Mouse (Mus musculus): ENCODE results near the gene Ankrd44. TPM values are rescaled to one million over a fixed set of nuclear protein-coding genes. Genes with fewer than 3 reads are reported as not detected.
A peak's percentile ranks its signal among the peaks of the same experiment; 100 is the strongest.

Gene Ankrd44
- polyA plus RNA-seq, 1 experiment, result 18.6 TPM

GRCm38 (mm10) chr1:54907066-54907639 lies 19.0 kb downstream of the Ankrd44 start:
- no peak for DNase-seq
- peaks cover 4% of the 10 kb centered on the region; the same call in 1 of the 2 replicates for H3K4me1 ChIP-seq (ENCODE audit: control insufficient read depth, insufficient read depth, low read length)
- TF ChIP-seq CTCF (IDR thresholded peaks at IDR 0.05; ENCODE audit: borderline replicate concordance, insufficient read depth, low read depth, low read length), result no peak
- TF ChIP-seq POLR2A (IDR thresholded peaks at IDR 0.05; ENCODE audit: borderline replicate concordance, insufficient read depth, low read length), result no peak
- H3K27ac ChIP-seq (ENCODE audit: insufficient read depth, low read length), result no peak overlapping the region
- H3K4me3 ChIP-seq (replicated peaks; ENCODE audit: insufficient read depth, low read depth, low read length), result no peak overlapping the region
- WGBS, result 85% methylated on average over 15 of the region's 15 CpGs
- no peaks in the 10 kb centered on the region for H3K27me3 ChIP-seq (ENCODE audit: control insufficient read depth, insufficient read depth, low read length)

GRCm38 (mm10) chr1:54906322-54906721 lies 19.9 kb downstream of the Ankrd44 start:
- WGBS, result 76% methylated on average over 8 of the region's 8 CpGs
- H3K4me1 ChIP-seq (ENCODE audit: control insufficient read depth, insufficient read depth, low read length), result peaks cover 4% of the 10 kb centered on the region; the same call in 1 of the 2 replicates
- H3K27ac ChIP-seq (ENCODE audit: insufficient read depth, low read length), result no peak overlapping the region
- no peak for TF ChIP-seq CTCF (IDR thresholded peaks at IDR 0.05; ENCODE audit: borderline replicate concordance, insufficient read depth, low read depth, low read length)
- no peaks in the 10 kb centered on the region for H3K27me3 ChIP-seq (ENCODE audit: control insufficient read depth, insufficient read depth, low read length)
- H3K4me3 ChIP-seq (replicated peaks; ENCODE audit: insufficient read depth, low read depth, low read length), result no peak overlapping the region
- DNase-seq, result no peak

- Histone ChIP-seq H3K4me3 (replicated peaks; ENCODE audit: insufficient read depth, low read depth, low read length) (no peak overlapping the region), H3K27ac (ENCODE audit: insufficient read depth, low read length) (no peak overlapping the region), H3K27me3 (ENCODE audit: control insufficient read depth, insufficient read depth, low read length) (no peaks in the 10 kb centered on the region), H3K4me1 (ENCODE audit: control insufficient read depth, insufficient read depth, low read length) (peaks cover 4% of the 10 kb centered on the region; the same call in 1 of the 2 replicates)
- no peak for DNase-seq
- WGBS, result 84% methylated on average over 7 of the region's 7 CpGs
- TF ChIP-seq POLR2A (IDR thresholded peaks at IDR 0.05; ENCODE audit: borderline replicate concordance, insufficient read depth, low read length) (no peak), CTCF (IDR thresholded peaks at IDR 0.05; ENCODE audit: borderline replicate concordance, insufficient read depth, low read depth, low read length) (no peak)
Measured at GRCm38 (mm10) chr1:54905632-54906031, 20.6 kb downstream of the Ankrd44 start.

- TF ChIP-seq POLR2A (IDR thresholded peaks at IDR 0.05; ENCODE audit: borderline replicate concordance, insufficient read depth, low read length) (no peak), CTCF (IDR thresholded peaks at IDR 0.05; ENCODE audit: borderline replicate concordance, insufficient read depth, low read depth, low read length) (no peak)
- 92% methylated on average over 2 of the region's 2 CpGs for WGBS
Measured at GRCm38 (mm10) chr1:54904165-54904564, 22.0 kb downstream of the Ankrd44 start.

GRCm38 (mm10) chr1:54902689-54903246 lies 23.4 kb downstream of the Ankrd44 start:
- no peak overlapping the region for H3K4me3 ChIP-seq (replicated peaks; ENCODE audit: insufficient read depth, low read depth, low read length)
- 88% methylated on average over 12 of the region's 12 CpGs for WGBS

More at GRCm38 (mm10) chr1:54904165-54904564, 22.0 kb downstream of the Ankrd44 start:
- Histone ChIP-seq H3K4me1 (ENCODE audit: control insufficient read depth, insufficient read depth, low read length) (peaks cover 4% of the 10 kb centered on the region; the same call in 1 of the 2 replicates), H3K27me3 (ENCODE audit: control insufficient read depth, insufficient read depth, low read length) (no peaks in the 10 kb centered on the region), H3K27ac (ENCODE audit: insufficient read depth, low read length) (no peak overlapping the region), H3K4me3 (replicated peaks; ENCODE audit: insufficient read depth, low read depth, low read length) (no peak overlapping the region)
- DNase-seq, result no peak

GRCm38 (mm10) chr1:54901084-54901483 lies 25.1 kb downstream of the Ankrd44 start:
- WGBS, result 96% methylated on average over 1 of the region's 1 CpGs

More at GRCm38 (mm10) chr1:54902689-54903246, 23.4 kb downstream of the Ankrd44 start:
- Histone ChIP-seq H3K27ac (ENCODE audit: insufficient read depth, low read length) (no peak overlapping the region), H3K27me3 (ENCODE audit: control insufficient read depth, insufficient read depth, low read length) (no peaks in the 10 kb centered on the region), H3K4me1 (ENCODE audit: control insufficient read depth, insufficient read depth, low read length) (peaks cover 10% of the 10 kb centered on the region)
- no peak for DNase-seq
- no peak for TF ChIP-seq POLR2A (IDR thresholded peaks at IDR 0.05; ENCODE audit: borderline replicate concordance, insufficient read depth, low read length)
- TF ChIP-seq CTCF (IDR thresholded peaks at IDR 0.05; ENCODE audit: borderline replicate concordance, insufficient read depth, low read depth, low read length), result no peak

GRCm38 (mm10) chr1:54899247-54899646 lies 26.9 kb downstream of the Ankrd44 start:
- no peak overlapping the region for H3K4me3 ChIP-seq (replicated peaks; ENCODE audit: insufficient read depth, low read depth, low read length)
- WGBS, result 91% methylated on average over 6 of the region's 6 CpGs
- no peak for TF ChIP-seq POLR2A (IDR thresholded peaks at IDR 0.05; ENCODE audit: borderline replicate concordance, insufficient read depth, low read length)
- TF ChIP-seq CTCF (IDR thresholded peaks at IDR 0.05; ENCODE audit: borderline replicate concordance, insufficient read depth, low read depth, low read length), result no peak
- no peak overlapping the region for H3K27ac ChIP-seq (ENCODE audit: insufficient read depth, low read length)
- DNase-seq, result no peak
- no peaks in the 10 kb centered on the region for H3K27me3 ChIP-seq (ENCODE audit: control insufficient read depth, insufficient read depth, low read length)
- H3K4me1 ChIP-seq (ENCODE audit: control insufficient read depth, insufficient read depth, low read length), result peaks cover 14% of the 10 kb centered on the region

More at GRCm38 (mm10) chr1:54901084-54901483, 25.1 kb downstream of the Ankrd44 start:
- H3K27me3 ChIP-seq (ENCODE audit: control insufficient read depth, insufficient read depth, low read length), result no peaks in the 10 kb centered on the region
- no peak overlapping the region for H3K4me3 ChIP-seq (replicated peaks; ENCODE audit: insufficient read depth, low read depth, low read length)
- no peak for DNase-seq
- no peak overlapping the region for H3K27ac ChIP-seq (ENCODE audit: insufficient read depth, low read length)
- TF ChIP-seq CTCF (IDR thresholded peaks at IDR 0.05; ENCODE audit: borderline replicate concordance, insufficient read depth, low read depth, low read length), result no peak
- TF ChIP-seq POLR2A (IDR thresholded peaks at IDR 0.05; ENCODE audit: borderline replicate concordance, insufficient read depth, low read length), result no peak
- peaks cover 14% of the 10 kb centered on the region for H3K4me1 ChIP-seq (ENCODE audit: control insufficient read depth, insufficient read depth, low read length)

GRCm38 (mm10) chr1:54898656-54899084 lies 27.5 kb downstream of the Ankrd44 start:
- Histone ChIP-seq H3K4me1 (ENCODE audit: control insufficient read depth, insufficient read depth, low read length) (peaks cover 14% of the 10 kb centered on the region), H3K27me3 (ENCODE audit: control insufficient read depth, insufficient read depth, low read length) (no peaks in the 10 kb centered on the region), H3K4me3 (replicated peaks; ENCODE audit: insufficient read depth, low read depth, low read length) (no peak overlapping the region), H3K27ac (ENCODE audit: insufficient read depth, low read length) (no peak overlapping the region)
- peak in 1 of 2 experiments; percentile 25 for DNase-seq
- TF ChIP-seq CTCF (IDR thresholded peaks at IDR 0.05; ENCODE audit: borderline replicate concordance, insufficient read depth, low read depth, low read length) (no peak), POLR2A (IDR thresholded peaks at IDR 0.05; ENCODE audit: borderline replicate concordance, insufficient read depth, low read length) (no peak)
- 37% methylated on average over 5 of the region's 5 CpGs for WGBS
